Mouse (Mus musculus) limb, embryonic 14.5 days (tissue): ENCODE data around the gene Ahdc1. TPM values are rescaled to one million over a fixed set of nuclear protein-coding genes. Genes with fewer than 3 reads are reported as not detected.

Source experiments
- ATAC-seq: fragments of 200-750 bp; cut with Nextera tagmentation; 2 replicates; pipeline ENCODE4 v1.8.0; 2017; ENCODE audit warnings: low read depth, moderate number of reproducible peaks, moderate TSS enrichment; ENCODE audit not compliant: low FRiP score
- DNase-seq: peaks from one replicate; pipeline ENCODE4 v3.0.0-alpha.2; 2015; ENCODE audit warnings: low spot score
- H3K27ac ChIP-seq: fragments of 300-500 bp; sonication (generic); replicated peaks from 2 replicates; pipeline ENCODE4 v1.5.1; 2014; ENCODE audit warnings: low read depth, mild to moderate bottlenecking, low read length, moderate library complexity, mixed read lengths
- H3K27me3 ChIP-seq: fragments of 300-500 bp; sonication (generic); 2 replicates; pipeline ENCODE4 v1.6.1; 2014; ENCODE audit warnings: low read length, mixed read lengths; ENCODE audit not compliant: control insufficient read depth, insufficient read depth
- H3K36me3 ChIP-seq: fragments of 300-500 bp; sonication (generic); 2 replicates; pipeline ENCODE4 v1.6.1; 2014; ENCODE audit warnings: mild to moderate bottlenecking, low read length, moderate library complexity, mixed read lengths; ENCODE audit not compliant: control insufficient read depth, insufficient read depth
- H3K4me1 ChIP-seq: fragments of 300-500 bp; sonication (generic); 2 replicates; pipeline ENCODE4 v1.6.1; 2014; ENCODE audit warnings: antibody characterized with exemption, low read length, mixed read lengths; ENCODE audit not compliant: control insufficient read depth, insufficient read depth
- H3K4me2 ChIP-seq: fragments of 300-500 bp; sonication (generic); replicated peaks from 2 replicates; pipeline ENCODE4 v1.6.1; 2014; ENCODE audit warnings: low read depth, mild to moderate bottlenecking, low read length, moderate library complexity; ENCODE audit not compliant: severe bottlenecking
- H3K4me3 ChIP-seq: fragments of 300-500 bp; sonication (generic); replicated peaks from 2 replicates; pipeline ENCODE4 v1.5.1; 2014; ENCODE audit warnings: low read length
- H3K9ac ChIP-seq: fragments of 300-500 bp; sonication (generic); 2 replicates; pipeline ENCODE4 v1.6.1; 2014; ENCODE audit warnings: mild to moderate bottlenecking, low read depth, low read length, moderate library complexity; ENCODE audit not compliant: severe bottlenecking
- H3K9me3 ChIP-seq: fragments of 300-500 bp; sonication (generic); 2 replicates; pipeline ENCODE4 v1.6.1; 2016; ENCODE audit warnings: low read length; ENCODE audit not compliant: control insufficient read depth
- POLR2A ChIP-seq: fragments of 200-500 bp; IDR thresholded peaks from 2 replicates; pipeline ENCODE4 v1.8.0; 2012; ENCODE audit warnings: inconsistent platforms, mild to moderate bottlenecking, moderate library complexity, borderline replicate concordance; ENCODE audit not compliant: insufficient read depth, insufficient read length; ENCODE audit errors: extremely low read depth
- WGBS: fragments of 180-500 bp; shearing (Covaris S2); extraction: QIAGEN DNeasy Blood & Tissue Kit; methylation state at CpG from one replicate; pipeline ENCODE4 v1.1.7; 2014; 5-methylcytosine and 5-hydroxymethylcytosine counted together
- polyA plus RNA-seq, 2 experiments: library from polyadenylated mRNA; depleted of rRNA in 1 of 2; stranded (reverse) in 1 of 2; unstranded in 1 of 2; fragments of >200 nt; fragmentation: Nextera tagmentation in 1 of 2; extraction: Ambion mirVana in 1 of 2; gene quantifications; 2 replicates each; pipeline versions ENCODE4 v1.2.1 to v1.2.3; 2012 to 2014

Ahdc1 gene
- polyA plus RNA-seq, 2 experiments, result 12.9 to 29.6 TPM

DNA sequence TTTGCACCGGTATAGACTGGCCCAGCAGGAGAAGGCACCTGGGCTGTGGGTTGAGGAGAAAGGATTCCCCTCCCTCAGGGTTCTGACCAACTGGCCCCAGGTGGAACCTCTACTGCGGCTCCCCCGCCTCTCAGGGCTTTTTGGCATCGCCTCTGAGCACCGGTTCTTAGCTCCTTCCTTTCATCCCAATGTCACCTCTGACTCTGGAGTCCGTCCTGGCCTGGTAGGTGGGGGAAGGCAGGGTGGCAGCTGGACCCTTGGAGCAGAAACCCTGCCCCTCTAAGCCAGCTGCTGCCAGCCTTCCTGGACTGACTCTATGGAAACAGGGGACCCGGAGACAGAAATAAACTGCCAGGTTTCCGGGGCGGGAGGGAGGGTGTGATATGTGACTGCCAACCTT is 26.2 kb downstream of the Ahdc1 start:
- H3K27ac ChIP-seq, result no peak overlapping the region
- no peak for DNase-seq
- 31% methylated on average over 9 of the region's 9 CpGs for WGBS
- 0 out of 2 replicates have a peak overlapping the region, but pooled peaks have one; percentile 17 for H3K4me2 ChIP-seq
- no peak overlapping the region for H3K9ac ChIP-seq
- peaks cover 46% of the 10 kb centered on the region for H3K4me1 ChIP-seq
- no peaks in the 10 kb centered on the region for H3K27me3 ChIP-seq
- H3K9me3 ChIP-seq, result no peaks in the 10 kb centered on the region
- peaks cover 18% of the 10 kb centered on the region; the same call in 1 of the 2 replicates for H3K36me3 ChIP-seq
- H3K4me3 ChIP-seq, result no peak overlapping the region
- ATAC-seq, result no peak
- no peak for TF ChIP-seq POLR2A

DNA sequence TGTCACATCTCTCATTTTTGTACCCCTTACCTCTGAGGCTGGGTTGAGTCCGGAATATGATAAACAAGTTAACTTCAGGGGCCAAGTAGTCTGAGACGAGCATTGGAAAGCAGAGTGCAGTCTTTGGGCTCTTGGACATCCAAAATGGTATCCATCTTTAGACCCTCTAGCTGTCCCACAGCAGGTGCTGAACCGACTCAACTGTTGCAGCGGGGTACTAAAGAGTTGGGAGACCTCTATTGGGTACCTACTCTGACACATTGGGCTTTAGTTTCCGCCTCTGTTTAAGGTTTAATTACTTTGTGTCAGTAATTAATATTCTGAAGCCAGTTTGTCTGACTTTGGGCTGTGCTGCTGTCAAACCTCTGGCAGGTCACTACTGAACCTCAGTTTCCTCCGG is 26.7 kb downstream of the Ahdc1 start:
- ATAC-seq (no peak), DNase-seq (no peak)
- no peak overlapping the region for H3K9ac ChIP-seq
- no peak for TF ChIP-seq POLR2A
- H3K4me3 ChIP-seq, result peak overlapping the region; percentile 61
- H3K36me3 ChIP-seq, result peaks cover 18% of the 10 kb centered on the region; the same call in 1 of the 2 replicates
- 24% methylated on average over 6 of the region's 6 CpGs for WGBS
- no peaks in the 10 kb centered on the region for H3K9me3 ChIP-seq
- peak overlapping the region; percentile 97 for H3K4me2 ChIP-seq
- 0 out of 2 replicates have a peak overlapping the region, but pooled peaks have one; percentile 93 for H3K27ac ChIP-seq
- peaks cover 51% of the 10 kb centered on the region for H3K4me1 ChIP-seq
- H3K27me3 ChIP-seq, result no peaks in the 10 kb centered on the region

GRCm38 (mm10) chr4:133038521-133039115 is 27.6 kb downstream of the Ahdc1 start:
- H3K4me1 ChIP-seq, result peaks cover 59% of the 10 kb centered on the region
- no peaks in the 10 kb centered on the region for H3K27me3 ChIP-seq
- ATAC-seq, result peak; percentile 74
- H3K4me3 ChIP-seq, result peak overlapping the region; percentile 61
- peak; percentile 78 for DNase-seq
- TF ChIP-seq POLR2A, result no peak
- peak overlapping the region; percentile 97 for H3K4me2 ChIP-seq
- H3K36me3 ChIP-seq, result peaks cover 18% of the 10 kb centered on the region; the same call in 1 of the 2 replicates
- H3K9me3 ChIP-seq, result no peaks in the 10 kb centered on the region
- peak overlapping the region; percentile 93 for H3K27ac ChIP-seq
- peak overlapping the region; percentile 72 for H3K9ac ChIP-seq
- under 1% methylated on average over 64 of the region's 76 CpGs for WGBS

DNA sequence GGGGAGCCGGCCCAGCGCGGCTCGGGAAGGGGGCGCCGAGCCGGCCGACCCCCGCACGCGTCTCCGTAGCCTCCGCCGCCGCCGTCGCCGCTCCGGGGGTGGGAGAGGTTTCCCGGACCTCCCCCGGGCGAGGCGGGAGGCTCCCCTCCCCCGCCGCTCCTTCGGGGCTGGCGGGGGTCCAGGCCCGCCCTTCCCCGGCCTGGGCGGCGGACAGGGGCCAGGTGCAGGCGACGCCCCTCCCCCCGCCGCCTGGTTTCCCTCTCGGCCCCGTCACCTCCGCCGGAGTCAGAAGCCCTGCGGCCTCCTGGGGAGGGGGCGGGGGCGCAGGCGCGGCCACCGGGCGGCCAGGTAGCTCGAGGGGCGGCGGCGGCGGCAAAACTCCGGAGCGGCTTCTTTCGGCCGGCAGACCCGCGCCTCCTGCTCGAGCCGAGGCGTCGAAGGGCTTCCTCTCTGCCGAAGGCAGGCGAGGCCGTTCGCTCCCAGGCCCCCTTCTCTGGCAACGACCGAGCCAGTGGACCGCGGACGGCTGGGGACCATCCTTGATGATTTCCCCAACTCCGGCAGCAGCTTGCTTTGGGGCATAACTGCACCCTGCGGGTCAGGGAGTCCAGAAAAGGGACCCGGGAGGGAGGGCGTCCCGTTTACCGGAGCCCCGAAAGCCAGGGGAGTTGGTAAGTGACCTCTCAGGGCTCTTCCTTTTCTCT is 28.2 kb downstream of the Ahdc1 start:
- Histone ChIP-seq H3K9me3 (no peaks in the 10 kb centered on the region), H3K27me3 (no peaks in the 10 kb centered on the region), H3K36me3 (peaks cover 18% of the 10 kb centered on the region; the same call in 1 of the 2 replicates), H3K4me1 (peaks cover 66% of the 10 kb centered on the region), H3K4me2 (peak overlapping the region; percentile 97), H3K4me3 (peak overlapping the region; percentile 61), H3K9ac (peak overlapping the region; percentile 72), H3K27ac (peak overlapping the region; percentile 93)
- 1% methylated on average over 18 of the region's 77 CpGs for WGBS
- ATAC-seq (peak; percentile 51), DNase-seq (peak; percentile 71)
- TF ChIP-seq POLR2A, result no peak

GRCm38 (mm10) chr4:133039832-133040231 is 28.8 kb downstream of the Ahdc1 start:
- no peak for DNase-seq
- 5% methylated on average over 18 of the region's 18 CpGs for WGBS
- no peak for ATAC-seq

More at GRCm38 (mm10) chr4:133039832-133040231, 28.8 kb downstream of the Ahdc1 start:
- Histone ChIP-seq H3K4me3 (peak overlapping the region; percentile 61), H3K4me2 (peak overlapping the region; percentile 97), H3K36me3 (peaks cover 14% of the 10 kb centered on the region; the same call in 1 of the 2 replicates), H3K9ac (peak overlapping the region; percentile 72), H3K9me3 (no peaks in the 10 kb centered on the region), H3K27me3 (no peaks in the 10 kb centered on the region), H3K27ac (peak overlapping the region; percentile 93), H3K4me1 (peaks cover 71% of the 10 kb centered on the region)
- no peak for TF ChIP-seq POLR2A
